Mouse (Mus musculus) ES-CJ7 (cell line): ENCODE measurements around the gene Cckbr.

Source experiments
- DNase-seq: peaks from one replicate; pipeline ENCODE4 v3.0.0; 2011; ENCODE audit warnings: low read depth, low spot score

The Cckbr gene

DNA sequence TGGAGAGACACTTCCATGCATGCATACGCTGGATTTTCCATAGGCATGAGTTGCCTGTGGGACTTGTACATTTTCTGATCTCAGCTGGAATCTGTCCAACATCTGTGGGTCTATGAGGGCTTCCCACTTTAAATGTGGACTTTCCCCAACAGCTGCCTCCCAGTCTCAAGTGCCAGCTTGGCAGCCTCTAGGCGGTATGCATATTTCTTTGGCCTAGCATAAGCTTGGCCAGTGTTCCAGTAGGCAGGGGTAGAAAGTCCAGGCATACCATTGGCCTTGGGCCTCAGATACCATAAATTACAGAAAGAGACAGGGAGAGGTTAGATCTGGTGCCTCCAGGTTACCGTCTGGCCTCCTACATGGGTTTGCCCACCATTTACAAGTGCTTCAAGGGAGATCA, 72.3 kb downstream of the Cckbr start:
- no peak for DNase-seq

DNA sequence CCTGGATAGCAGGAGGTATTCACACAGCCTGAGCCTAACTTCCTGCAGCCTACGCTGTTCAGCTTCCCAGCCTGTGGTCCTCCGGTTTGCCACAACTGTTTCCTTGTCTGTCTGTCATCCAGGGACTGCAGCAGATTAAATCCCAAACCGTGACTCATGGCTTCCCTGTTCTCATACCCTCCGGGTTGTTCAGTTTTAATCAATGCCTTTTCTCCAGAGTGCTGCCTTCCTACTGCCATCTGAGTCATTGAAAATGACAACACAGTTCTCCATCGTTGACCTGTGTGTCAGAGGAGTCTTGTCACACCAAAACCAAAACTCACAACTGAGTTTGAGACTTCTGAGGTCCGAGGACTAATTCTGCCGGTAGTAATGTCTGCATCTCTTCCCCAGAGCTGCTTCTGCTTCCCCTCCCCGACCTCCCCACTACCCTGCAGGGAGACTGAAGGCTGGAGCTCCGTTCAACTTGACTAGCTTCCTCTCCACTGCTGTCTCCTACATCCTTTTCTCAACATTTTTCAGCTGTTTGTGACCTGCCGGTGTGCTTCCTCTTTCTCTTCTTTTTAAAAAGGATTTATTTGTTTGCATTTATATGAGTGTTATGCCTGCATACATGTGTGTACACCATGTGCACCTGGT, 73.4 kb downstream of the Cckbr start:
- DNase-seq, result no peak

DNA sequence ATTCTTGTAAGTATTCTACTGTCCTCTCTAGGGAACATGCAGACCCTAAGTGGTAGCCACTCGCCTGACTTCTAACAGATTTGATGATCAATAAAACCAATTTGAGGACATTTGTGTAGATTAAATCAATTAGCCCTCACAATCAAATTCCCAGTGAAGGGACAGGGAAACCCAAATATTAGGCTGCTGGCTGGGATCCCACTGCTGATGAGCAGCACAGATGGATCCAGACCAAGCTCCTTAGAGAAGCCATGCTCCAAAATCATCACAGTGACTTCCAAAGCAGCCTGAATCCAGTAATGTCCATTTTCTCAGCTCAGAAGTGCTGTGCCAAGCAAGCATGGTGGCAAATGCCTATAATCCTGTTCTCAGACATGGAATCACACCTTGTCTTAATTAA, 74.1 kb downstream of the Cckbr start:
- DNase-seq, result no peak

DNA sequence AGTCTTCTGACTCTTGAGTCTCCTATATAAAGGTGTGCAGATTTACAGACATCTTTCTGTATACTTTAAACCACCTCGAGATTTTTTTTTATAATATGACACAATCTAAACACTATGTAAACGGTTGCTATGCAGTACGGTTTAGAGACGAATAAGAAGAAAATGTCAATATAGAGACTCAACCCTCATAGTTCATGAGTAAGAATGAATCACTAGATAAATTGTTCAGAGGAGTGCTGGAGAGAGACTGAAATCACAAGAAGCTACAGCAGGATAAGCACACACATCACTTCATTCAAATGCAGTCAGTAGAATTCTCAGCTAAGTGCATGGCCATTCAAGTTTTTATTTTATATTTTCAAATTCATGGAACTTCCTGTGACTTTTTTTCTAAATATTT, 76.5 kb downstream of the Cckbr start:
- no peak for DNase-seq

DNA sequence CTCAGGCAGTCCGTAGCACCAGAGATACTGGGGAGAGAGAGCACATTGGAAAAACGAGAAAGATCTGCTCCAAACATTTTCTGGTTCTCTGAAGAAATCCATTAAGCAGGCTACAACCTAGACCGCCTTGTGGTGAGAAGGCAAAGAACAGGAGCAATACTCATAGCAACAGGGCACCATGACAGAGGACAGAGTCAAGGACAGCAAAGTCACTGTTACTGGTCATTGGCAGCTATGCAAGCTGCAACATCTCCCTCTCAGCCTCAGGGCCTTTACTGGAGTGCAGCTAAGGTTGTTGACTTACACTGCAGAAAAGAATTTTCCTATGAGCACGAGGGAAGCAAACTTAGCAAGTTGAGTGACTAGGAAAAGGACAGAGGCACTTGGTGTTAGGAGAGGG, 81.7 kb downstream of the Cckbr start:
- DNase-seq, result no peak

DNA sequence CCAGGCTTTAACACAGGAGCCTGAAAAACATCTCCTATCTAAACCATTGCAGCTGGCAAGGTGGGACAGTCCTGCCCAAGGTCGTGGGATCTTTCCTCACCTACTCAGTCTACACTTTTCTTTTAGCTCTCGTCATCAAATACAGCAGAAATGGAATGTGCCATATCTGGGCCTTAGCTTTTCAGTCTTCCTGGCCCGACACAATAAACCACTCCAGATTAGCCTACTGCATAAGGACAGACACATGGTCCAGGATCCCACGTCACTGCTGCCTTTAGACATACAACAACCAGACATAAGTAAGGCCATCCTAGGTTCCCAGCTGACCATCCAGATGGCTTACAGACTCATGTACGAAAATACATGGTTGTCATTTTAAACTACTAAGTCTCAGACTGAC, 84.6 kb downstream of the Cckbr start:
- no peak for DNase-seq

DNA sequence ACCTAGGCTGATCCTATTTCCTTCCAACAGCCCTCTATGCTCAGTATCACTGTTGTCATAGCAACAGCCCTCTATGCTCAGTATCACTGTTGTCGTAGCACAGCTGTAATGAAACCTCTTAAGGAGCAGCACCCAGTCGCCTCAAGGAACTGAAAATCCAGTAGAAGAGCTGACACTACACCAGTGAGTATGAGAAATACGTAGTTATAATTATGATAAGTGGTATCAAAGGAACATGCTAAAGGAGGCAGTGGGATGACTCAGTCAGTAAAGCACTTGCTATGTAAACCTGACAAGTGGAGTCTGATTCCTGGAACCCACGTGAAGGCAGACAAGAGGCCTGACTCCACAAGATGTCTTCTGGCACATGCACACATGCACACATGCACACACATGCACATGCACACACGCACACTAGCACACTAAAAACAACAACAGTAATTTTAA, 88.3 kb downstream of the Cckbr start:
- DNase-seq, result no peak

DNA sequence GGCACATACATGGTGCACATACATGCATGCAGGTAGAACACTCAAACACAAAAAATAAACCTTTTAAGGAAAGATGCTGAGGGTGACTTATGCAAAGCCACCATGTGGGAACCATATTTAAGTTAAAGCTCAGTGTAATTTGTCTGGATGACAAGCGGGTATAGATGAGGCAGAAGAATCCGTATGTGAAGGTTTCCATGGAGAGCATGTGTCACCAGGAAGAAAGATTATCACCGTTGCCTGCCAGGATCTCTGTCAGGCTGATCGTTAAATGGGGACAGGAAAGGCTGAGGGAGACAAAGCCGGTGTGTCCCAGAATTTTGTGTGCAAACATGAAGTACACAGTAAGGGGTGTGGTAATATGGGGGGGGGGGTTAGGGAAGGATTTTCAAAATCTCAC, 89.0 kb downstream of the Cckbr start:
- DNase-seq, result no peak

DNA sequence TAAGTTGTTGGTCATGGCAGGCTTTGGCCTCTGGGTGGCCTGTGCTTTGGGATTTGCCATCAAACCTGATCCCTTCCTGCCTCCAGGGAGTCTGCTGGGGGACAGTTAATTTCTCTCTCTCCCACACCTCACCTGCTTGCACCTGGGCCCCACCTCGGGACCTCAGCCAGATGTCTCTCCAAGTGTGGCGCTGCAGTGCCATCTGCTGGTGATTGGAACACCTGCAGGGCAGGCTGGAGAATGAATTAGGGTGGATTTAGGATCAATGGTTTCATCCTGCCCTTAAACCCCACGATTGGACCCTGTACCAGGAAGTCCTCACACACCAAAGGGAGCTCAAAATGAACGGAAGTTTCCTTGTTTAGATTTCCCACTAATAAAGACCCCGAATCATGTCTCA, 89.6 kb downstream of the Cckbr start:
- peak; percentile 66 for DNase-seq

DNA sequence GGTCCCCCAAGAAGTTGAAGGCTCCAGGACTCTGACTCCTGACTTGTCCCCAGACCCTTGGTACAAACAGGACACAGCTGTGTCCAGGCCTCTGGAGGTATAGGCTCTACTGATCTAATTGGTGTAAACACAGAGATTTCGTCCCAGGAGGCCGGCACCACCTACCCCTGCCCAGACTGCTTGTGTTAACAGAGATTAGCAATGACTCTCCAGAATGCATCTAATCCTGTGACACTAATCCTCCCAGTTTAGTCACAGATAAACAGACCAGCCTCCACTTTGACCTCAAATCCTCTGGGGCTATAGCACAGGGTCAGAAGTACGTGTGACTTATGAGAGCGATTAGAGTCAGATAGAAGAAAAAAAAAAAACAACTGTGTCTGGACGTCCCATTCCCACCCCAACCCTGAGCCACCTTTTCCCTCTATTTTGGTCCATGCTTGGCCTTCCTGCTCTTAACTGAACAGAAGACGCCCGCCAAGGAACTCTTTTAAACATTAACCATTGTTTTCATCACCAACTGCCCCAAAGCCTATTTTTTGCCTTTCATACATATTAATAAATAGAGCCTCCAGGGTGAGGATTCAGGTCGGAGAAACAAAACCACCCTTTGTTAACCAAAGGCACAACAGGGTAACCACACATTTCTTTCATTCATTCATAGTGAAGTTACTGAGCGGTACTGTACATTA, 91.3 kb downstream of the Cckbr start:
- DNase-seq, result no peak

DNA sequence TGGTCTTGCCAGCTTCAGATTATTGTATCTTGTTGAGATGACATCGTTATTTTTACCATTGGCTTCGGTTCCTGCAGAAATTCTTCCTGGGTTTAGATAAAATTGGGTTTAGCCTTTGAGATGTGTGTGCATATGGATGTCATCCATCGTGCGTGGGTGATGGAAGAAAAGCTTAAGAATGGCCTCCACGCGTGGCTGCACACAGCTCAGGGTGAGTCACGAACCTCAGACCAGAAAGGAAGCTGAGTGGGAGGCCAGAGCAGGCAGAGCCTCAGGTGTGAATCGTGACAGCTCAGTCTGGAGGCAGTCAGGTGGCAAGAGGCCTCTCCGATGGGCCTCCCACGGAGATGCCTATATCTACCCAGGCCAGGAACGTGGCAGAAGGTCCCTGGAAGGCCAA, 93.8 kb downstream of the Cckbr start:
- no peak for DNase-seq

DNA sequence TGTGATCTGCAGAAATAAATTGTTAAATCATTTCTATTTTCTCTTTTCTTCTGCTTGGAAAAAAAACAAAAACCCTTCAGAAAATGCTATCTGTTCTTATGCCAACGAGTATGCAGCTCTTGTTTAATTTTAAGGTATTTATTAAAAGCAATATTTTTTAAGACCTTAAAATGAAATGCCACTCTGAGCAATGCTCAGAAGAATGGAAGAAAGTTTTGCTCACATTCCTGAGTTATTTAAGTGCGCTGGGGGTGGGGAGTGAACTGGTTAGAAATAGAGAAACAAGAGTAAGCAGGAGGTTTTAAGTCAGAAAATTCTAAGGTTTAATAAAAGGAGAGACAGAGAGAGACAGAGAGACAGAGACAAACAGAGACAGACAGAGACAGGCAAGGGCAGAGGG, 94.2 kb downstream of the Cckbr start:
- no peak for DNase-seq

DNA sequence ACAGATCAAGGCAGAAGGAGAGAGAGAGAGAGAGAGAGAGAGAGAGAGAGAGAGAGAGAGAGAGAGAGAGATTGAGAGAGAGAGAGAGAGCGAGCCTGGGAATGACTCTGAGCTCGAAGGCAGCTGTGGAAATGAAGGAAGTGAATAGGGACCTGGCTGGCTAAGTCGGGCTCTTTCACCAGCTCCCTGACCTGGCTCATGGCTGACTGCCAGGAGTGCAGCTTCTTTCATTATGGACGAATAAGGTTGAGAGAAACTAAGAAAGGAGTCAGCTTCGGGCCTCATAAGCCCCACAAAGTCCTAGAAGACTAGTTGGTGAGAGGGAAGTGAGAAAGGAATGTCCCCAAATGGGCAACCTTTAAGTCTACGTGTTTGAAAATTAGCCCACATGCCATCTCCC, 94.7 kb downstream of the Cckbr start:
- DNase-seq, result no peak
